Mouse (Mus musculus) testis, adult 2 months (tissue): ENCODE data around the gene Gnai2.

ENCODE experiments used
- CTCF ChIP-seq: fragments of 200-500 bp; IDR thresholded peaks from 2 replicates; pipeline ENCODE4 v1.5.1; 2012; ENCODE audit warnings: low read depth, mild to moderate bottlenecking, inconsistent platforms, low read length, moderate library complexity; ENCODE audit not compliant: control insufficient read depth, insufficient read depth, insufficient replicate concordance
- POLR2A ChIP-seq: fragments of 200-500 bp; IDR thresholded peaks from 2 replicates; pipeline ENCODE4 v1.6.1; 2012; ENCODE audit warnings: low read depth, mild to moderate bottlenecking, inconsistent platforms, low read length, moderate library complexity; ENCODE audit not compliant: control insufficient read depth

DNA sequence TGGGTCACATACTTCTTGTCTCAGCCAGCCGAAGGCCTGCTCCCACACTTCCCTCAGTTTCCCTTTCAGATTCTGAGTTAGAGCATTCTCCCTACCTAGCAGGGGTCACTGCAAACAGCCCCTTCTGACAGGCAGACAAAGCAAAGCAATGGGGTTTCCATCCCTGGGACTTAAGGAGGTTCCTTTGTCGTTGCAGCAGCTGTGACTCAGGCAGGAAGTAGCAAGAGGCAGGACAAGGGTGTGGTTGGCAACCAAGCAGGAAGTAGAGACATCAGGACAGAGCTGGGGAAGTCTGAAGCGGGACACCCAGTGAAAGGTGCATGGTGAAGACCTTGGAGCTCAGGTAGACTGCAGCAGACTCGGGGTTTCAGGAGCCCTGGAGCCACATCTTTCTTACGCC lies 10.6 kb downstream of the Gnai2 start:
- TF ChIP-seq CTCF, result no peak
- no peak for TF ChIP-seq POLR2A
